Mouse (Mus musculus): ENCODE results near the gene H3f3b.

- TF ChIP-seq CTCF (conservative IDR thresholded peaks at IDR 0.05; ENCODE audit: low read length) (no peak), NANOG (IDR thresholded peaks at IDR 0.05; ENCODE audit: borderline replicate concordance, low read length) (no peak)
Observed at GRCm38 (mm10) chr11:115997662-115998061, 30.1 kb downstream of the H3f3b start.
